Mouse (Mus musculus): Measurements from ENCODE around the gene Fosb. TPM values are rescaled to one million over a fixed set of nuclear protein-coding genes. Genes with fewer than 3 reads are reported as not detected.

Gene Fosb
- polyA plus RNA-seq, 1 experiment from 2014 or later = not detected

DNA sequence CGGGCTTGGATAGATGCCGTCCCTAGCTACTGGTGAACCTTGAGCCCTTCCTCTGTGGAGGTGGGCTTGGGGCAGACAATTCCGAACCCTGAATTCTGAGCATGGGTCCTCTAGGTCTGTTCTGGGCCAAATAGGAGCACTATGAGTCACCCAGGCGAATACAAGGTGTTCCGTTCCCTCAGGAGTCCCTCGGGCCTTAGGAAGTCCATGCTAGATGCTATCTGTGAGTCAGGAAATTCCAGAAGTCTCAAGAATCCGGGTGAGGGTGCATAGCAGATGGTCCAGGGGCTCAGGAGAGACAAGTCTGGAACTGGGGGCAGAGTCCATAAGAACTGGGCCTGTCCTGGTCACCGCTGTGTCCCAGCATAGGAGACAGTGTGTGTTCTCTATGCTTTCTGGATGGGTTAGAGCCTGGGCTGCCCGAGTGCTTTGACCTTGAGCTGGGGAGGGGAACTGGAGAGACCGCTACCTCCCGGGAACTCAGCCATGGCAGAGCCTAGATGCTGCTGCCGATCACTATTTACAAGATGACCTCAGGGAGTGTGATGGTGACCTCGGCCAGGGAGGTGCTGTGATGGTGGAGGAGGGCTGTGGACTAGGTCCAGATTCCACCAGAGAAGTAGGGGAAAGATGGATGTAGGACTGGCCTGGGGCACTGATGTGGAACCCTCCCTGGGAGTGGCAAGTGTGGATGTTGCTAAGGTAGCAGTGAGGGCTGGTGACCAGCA is 39.5 kb upstream of the Fosb start:
- WGBS = 86% methylated on average over 13 of the region's 13 CpGs
- peaks cover 13% of the 10 kb centered on the region; the same call in 1 of the 2 replicates for H3K36me3 ChIP-seq (ENCODE audit: control insufficient read depth, insufficient read depth, low read length)

DNA sequence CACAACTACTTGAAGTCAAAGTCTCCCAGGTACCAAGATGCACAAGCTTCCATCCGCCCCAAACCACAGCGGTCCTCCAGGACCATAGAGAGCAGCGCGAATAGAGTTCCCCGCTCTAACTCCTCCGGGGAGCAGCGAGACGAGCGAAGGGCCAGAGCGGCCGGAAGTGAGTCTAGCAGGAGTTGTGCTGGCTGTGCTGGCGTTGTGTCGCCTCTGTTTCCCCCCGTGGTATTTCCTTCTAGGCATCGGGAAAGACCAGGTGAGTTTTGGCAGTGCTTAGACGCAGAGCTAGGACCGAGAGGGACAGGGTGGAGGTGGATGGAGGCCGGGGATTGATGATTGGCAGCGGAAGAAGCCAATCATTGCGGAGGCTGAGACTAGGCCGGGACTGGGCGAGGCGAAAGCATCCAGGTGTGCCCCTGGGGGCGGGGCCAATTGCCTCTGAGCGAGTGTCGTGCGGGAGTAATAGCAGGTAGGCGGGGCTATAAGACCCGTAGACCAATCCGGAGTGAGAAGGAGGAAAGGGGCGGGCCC is 35.2 kb upstream of the Fosb start:
- peak overlapping the region; percentile 59 for H3K4me3 ChIP-seq (ENCODE audit: low read depth, low read length)
- peak overlapping the region; percentile 77 for H3K4me2 ChIP-seq (ENCODE audit: low read depth, severe bottlenecking)
- WGBS = 0% methylated on average over 31 of the region's 31 CpGs
- peak; percentile 97 for ATAC-seq (ENCODE audit: insufficient number of reproducible peaks, low FRiP score, low TSS enrichment, low read depth)
- H3K9me3 ChIP-seq (ENCODE audit: control insufficient read depth, low read length) = no peaks in the 10 kb centered on the region
- no peaks in the 10 kb centered on the region for H3K36me3 ChIP-seq (ENCODE audit: control insufficient read depth, insufficient read depth, low read length)
- peaks cover 15% of the 10 kb centered on the region for H3K4me1 ChIP-seq (ENCODE audit: control insufficient read depth, insufficient read depth, low read length)
- peak; percentile 99 for DNase-seq (ENCODE audit: low spot score)
- peak overlapping the region; percentile 83 for H3K27ac ChIP-seq (replicated peaks; ENCODE audit: low read depth, low read length)
- peaks cover 13% of the 10 kb centered on the region for H3K27me3 ChIP-seq (ENCODE audit: control insufficient read depth, insufficient read depth, low read length)
- H3K9ac ChIP-seq (ENCODE audit: low read length) = peak overlapping the region; percentile 77

More for the DNA sequence above, 39.5 kb upstream of the Fosb start:
- Histone ChIP-seq H3K4me3 (ENCODE audit: low read depth, low read length) (no peak overlapping the region), H3K27ac (replicated peaks; ENCODE audit: low read depth, low read length) (no peak overlapping the region), H3K9me3 (ENCODE audit: control insufficient read depth, low read length) (no peaks in the 10 kb centered on the region), H3K4me1 (ENCODE audit: control insufficient read depth, insufficient read depth, low read length) (peaks cover 6% of the 10 kb centered on the region), H3K9ac (ENCODE audit: low read length) (no peak overlapping the region), H3K4me2 (ENCODE audit: low read depth, severe bottlenecking) (no peak overlapping the region), H3K27me3 (ENCODE audit: control insufficient read depth, insufficient read depth, low read length) (no peaks in the 10 kb centered on the region)
- DNase-seq (ENCODE audit: low spot score) = no peak
- no peak for ATAC-seq (ENCODE audit: insufficient number of reproducible peaks, low FRiP score, low TSS enrichment, low read depth)

DNA sequence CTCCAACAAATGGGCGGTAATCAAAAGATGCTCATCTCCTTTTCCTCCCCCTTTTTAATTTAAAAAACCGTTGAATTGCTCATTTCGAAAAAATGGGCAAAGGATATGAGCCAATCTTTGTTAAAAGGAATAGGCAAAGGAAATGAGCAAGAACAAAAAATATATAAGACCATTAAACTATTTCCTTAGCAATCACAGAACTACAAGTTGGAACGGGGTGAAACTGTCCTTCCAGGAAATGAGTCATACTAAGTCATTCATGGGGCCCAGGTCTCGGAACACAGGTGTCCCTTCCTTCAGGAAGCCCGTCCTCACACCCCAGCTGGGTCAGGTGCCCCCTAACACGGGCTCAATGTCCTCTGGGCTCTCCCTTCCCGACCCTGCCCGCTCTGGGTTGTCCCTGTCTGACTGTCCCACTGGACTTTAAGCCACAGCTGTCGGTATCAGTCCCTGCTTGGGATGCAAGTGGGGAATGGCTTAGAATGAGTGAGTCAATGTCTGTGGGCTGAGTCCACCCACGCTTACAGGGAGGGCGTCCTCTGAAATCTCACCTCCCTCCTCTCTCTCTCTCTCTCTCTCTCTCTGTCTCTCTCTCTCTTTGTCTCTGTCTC is 34.5 kb upstream of the Fosb start, which contains the start of gene Ercc1:
Ercc1 (plus strand) TSS at position 542 of the 611 bp plus-strand sequence.
- Histone ChIP-seq H3K4me3 (ENCODE audit: low read depth, low read length) (peak within 1 kb of the TSS; percentile 59), H3K9ac (ENCODE audit: low read length) (peak within 1 kb of the TSS; percentile 77), H3K27me3 (ENCODE audit: control insufficient read depth, insufficient read depth, low read length) (peaks cover 13% of the 10 kb centered on the region), H3K9me3 (ENCODE audit: control insufficient read depth, low read length) (no peaks in the 10 kb centered on the region), H3K4me1 (ENCODE audit: control insufficient read depth, insufficient read depth, low read length) (peaks cover 15% of the 10 kb centered on the region), H3K4me2 (ENCODE audit: low read depth, severe bottlenecking) (peak within 1 kb of the TSS; percentile 77), H3K27ac (replicated peaks; ENCODE audit: low read depth, low read length) (peak within 1 kb of the TSS; percentile 83), H3K36me3 (ENCODE audit: control insufficient read depth, insufficient read depth, low read length) (no peaks in the 10 kb centered on the region)
- ATAC-seq (ENCODE audit: insufficient number of reproducible peaks, low FRiP score, low TSS enrichment, low read depth) (no peak; the same call in 1 of the 2 replicates), DNase-seq (ENCODE audit: low spot score) (peak; percentile 41)
- 31% methylated on average over 12 of the region's 12 CpGs for WGBS

DNA sequence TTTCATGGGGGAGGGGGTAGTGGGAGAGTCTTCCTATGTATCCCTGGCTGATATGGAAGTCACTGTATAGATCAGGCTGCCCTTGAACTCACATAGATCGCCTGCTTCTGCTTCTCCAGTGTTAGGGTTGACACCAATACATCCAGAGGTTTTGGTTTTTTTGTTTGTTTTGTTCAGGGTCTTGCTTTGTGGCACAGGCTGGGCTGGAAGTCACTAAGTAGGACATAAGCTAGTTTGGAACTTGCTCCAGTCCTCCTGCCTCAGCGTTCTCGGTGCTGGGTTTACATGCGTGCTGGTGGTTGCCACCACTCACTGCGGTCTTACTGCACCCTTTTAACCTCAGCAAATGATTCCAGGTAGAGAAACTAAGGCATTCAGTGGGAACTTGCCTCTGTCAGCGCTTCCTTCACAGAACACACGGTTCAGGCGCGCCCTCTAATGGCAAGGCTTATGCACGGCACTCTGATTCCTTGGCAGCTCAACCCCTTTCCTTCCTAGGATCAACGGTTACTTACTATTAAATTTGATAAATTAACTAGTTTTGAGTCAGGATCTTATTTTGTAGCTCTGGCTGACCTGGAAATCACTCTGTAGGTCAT is 33.5 kb upstream of the Fosb start:
- H3K4me2 ChIP-seq (ENCODE audit: low read depth, severe bottlenecking) = no peak overlapping the region
- H3K9ac ChIP-seq (ENCODE audit: low read length) = no peak overlapping the region
- no peaks in the 10 kb centered on the region for H3K9me3 ChIP-seq (ENCODE audit: control insufficient read depth, low read length)
- DNase-seq (ENCODE audit: low spot score) (peak; percentile 87), ATAC-seq (ENCODE audit: insufficient number of reproducible peaks, low FRiP score, low TSS enrichment, low read depth) (no peak)
- 2% methylated on average over 11 of the region's 11 CpGs for WGBS
- no peak overlapping the region for H3K27ac ChIP-seq (replicated peaks; ENCODE audit: low read depth, low read length)
- peaks cover 13% of the 10 kb centered on the region for H3K27me3 ChIP-seq (ENCODE audit: control insufficient read depth, insufficient read depth, low read length)
- no peaks in the 10 kb centered on the region for H3K36me3 ChIP-seq (ENCODE audit: control insufficient read depth, insufficient read depth, low read length)
- H3K4me3 ChIP-seq (ENCODE audit: low read depth, low read length) = no peak overlapping the region
- peaks cover 15% of the 10 kb centered on the region for H3K4me1 ChIP-seq (ENCODE audit: control insufficient read depth, insufficient read depth, low read length)

DNA sequence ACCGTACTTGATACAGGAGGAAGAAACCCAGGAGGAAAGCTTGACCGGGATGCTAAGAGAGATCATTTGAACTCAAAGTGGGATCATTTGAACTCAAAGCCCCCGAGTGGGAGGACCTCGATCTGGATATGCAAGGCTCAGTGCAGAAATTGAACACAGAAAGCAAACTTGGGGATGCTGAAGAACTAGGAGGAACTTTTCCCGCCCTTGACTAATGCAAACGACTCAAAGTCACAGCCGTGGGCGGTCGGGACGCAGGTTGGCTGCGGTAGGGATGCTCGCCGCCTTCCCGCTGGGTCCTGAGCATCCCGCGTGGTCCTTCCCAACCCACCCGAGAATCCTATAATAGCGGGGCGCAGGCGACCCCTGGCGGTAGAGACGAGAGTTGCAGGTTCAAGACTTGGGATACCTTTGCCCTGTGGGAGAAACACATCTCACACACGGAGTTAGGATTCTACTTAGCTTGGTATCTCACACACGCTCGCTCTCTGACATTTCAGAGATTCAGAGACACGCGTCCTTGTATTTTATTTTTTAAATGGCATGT is 32.7 kb upstream of the Fosb start:
- H3K9ac ChIP-seq (ENCODE audit: low read length) = peak overlapping the region; percentile 17; the same call in 1 of the 2 replicates
- H3K4me1 ChIP-seq (ENCODE audit: control insufficient read depth, insufficient read depth, low read length) = peaks cover 15% of the 10 kb centered on the region
- peaks cover 13% of the 10 kb centered on the region for H3K27me3 ChIP-seq (ENCODE audit: control insufficient read depth, insufficient read depth, low read length)
- H3K27ac ChIP-seq (replicated peaks; ENCODE audit: low read depth, low read length) = no peak overlapping the region
- peak overlapping the region; percentile 45 for H3K4me3 ChIP-seq (ENCODE audit: low read depth, low read length)
- H3K4me2 ChIP-seq (ENCODE audit: low read depth, severe bottlenecking) = peak overlapping the region; percentile 90
- ATAC-seq (ENCODE audit: insufficient number of reproducible peaks, low FRiP score, low TSS enrichment, low read depth) (no peak), DNase-seq (ENCODE audit: low spot score) (peak; percentile 93)
- H3K36me3 ChIP-seq (ENCODE audit: control insufficient read depth, insufficient read depth, low read length) = no peaks in the 10 kb centered on the region
- under 1% methylated on average over 27 of the region's 27 CpGs for whole genome bisulfite sequencing
- no peaks in the 10 kb centered on the region for H3K9me3 ChIP-seq (ENCODE audit: control insufficient read depth, low read length)

DNA sequence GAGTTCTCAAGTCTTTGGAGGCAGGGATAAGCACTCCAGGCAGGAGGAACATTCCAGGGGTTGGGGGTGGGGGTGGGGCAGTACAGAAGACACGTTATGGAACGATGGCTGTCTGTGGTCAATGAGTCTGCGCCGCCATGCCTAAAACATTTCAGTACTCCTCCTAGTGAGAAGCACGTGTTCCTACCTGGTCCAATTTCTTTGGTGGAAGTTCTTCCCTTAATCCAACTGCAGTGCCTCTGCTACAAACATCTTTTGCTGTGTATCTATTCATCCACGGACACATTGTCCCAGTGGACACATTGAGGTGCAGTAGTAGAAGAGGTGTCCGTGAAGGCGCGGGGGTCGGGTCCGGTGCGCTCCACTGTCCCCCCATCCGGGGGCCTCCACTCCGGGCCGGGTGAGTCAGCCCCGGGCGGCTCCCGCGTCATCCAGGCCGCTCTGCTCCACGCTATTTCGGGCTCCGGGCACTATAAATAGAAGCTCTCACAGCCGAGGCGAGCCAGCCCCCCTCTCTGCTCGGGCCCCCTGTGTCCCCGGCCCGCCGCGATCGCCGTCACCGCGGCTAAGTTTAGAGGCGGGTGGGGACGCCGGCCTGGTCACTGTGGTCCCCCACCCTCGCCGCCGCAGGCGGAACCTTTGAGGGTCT is 32.0 kb upstream of the Fosb start:
- peak overlapping the region; percentile 45 for H3K4me3 ChIP-seq (ENCODE audit: low read depth, low read length)
- WGBS = 1% methylated on average over 40 of the region's 41 CpGs
- peaks cover 15% of the 10 kb centered on the region for H3K4me1 ChIP-seq (ENCODE audit: control insufficient read depth, insufficient read depth, low read length)
- peaks cover 13% of the 10 kb centered on the region for H3K27me3 ChIP-seq (ENCODE audit: control insufficient read depth, insufficient read depth, low read length)
- DNase-seq (ENCODE audit: low spot score) (peak; percentile 38), ATAC-seq (ENCODE audit: insufficient number of reproducible peaks, low FRiP score, low TSS enrichment, low read depth) (no peak)
- no peaks in the 10 kb centered on the region for H3K9me3 ChIP-seq (ENCODE audit: control insufficient read depth, low read length)
- no peaks in the 10 kb centered on the region for H3K36me3 ChIP-seq (ENCODE audit: control insufficient read depth, insufficient read depth, low read length)
- H3K27ac ChIP-seq (replicated peaks; ENCODE audit: low read depth, low read length) = no peak overlapping the region
- peak overlapping the region; percentile 90 for H3K4me2 ChIP-seq (ENCODE audit: low read depth, severe bottlenecking)
- peak overlapping the region; percentile 17 for H3K9ac ChIP-seq (ENCODE audit: low read length)

DNA sequence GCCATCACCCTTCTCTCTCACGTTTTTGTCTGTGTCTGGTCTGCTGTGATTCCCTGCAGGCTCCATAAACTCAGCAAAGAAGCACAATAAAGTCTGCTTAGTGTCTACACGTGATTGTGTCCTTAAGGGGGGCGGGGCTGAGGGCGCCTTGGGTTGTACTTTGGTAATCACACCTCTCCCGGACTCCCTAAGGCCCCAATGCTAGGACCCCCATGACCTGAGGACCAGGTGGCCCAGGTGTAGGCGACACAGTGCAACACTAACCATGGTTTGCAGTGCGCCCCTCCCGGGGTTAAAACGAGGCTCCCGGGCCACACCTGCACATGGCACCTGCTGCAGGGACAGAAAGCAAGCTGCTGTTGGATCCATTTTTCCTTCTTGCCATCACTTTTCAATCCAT is 31.4 kb upstream of the Fosb start:
- ATAC-seq (ENCODE audit: insufficient number of reproducible peaks, low FRiP score, low TSS enrichment, low read depth) = no peak
- Histone ChIP-seq H3K4me2 (ENCODE audit: low read depth, severe bottlenecking) (no peak overlapping the region), H3K27ac (replicated peaks; ENCODE audit: low read depth, low read length) (no peak overlapping the region), H3K4me3 (ENCODE audit: low read depth, low read length) (no peak overlapping the region; the same call in 1 of the 2 replicates), H3K27me3 (ENCODE audit: control insufficient read depth, insufficient read depth, low read length) (peaks cover 13% of the 10 kb centered on the region), H3K4me1 (ENCODE audit: control insufficient read depth, insufficient read depth, low read length) (peaks cover 15% of the 10 kb centered on the region), H3K36me3 (ENCODE audit: control insufficient read depth, insufficient read depth, low read length) (no peaks in the 10 kb centered on the region), H3K9ac (ENCODE audit: low read length) (no peak overlapping the region), H3K9me3 (ENCODE audit: control insufficient read depth, low read length) (no peaks in the 10 kb centered on the region)
- 19% methylated on average over 10 of the region's 10 CpGs for whole genome bisulfite sequencing
- DNase-seq (ENCODE audit: low spot score) = no peak

DNA sequence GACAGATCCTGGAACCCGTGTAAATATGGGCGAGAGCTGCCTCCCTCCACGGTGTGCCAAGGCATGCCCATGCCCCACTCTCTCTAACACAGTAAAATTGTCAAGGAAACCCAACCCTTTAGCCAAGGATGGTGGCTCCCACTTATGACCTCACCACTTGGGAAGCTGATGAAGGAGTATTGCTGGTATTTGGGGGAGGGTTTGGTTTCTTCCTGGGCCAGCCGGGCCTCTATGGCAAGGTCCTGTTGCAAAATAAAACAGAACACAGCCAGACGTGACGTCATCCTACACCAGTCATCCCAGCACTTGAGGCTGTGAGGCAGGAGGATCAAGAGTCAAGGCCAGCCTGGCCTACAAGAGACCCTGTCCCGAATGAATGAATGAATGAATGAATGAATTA is 28.7 kb upstream of the Fosb start:
- Histone ChIP-seq H3K4me1 (ENCODE audit: control insufficient read depth, insufficient read depth, low read length) (peaks cover 8% of the 10 kb centered on the region; the same call in 1 of the 2 replicates), H3K9ac (ENCODE audit: low read length) (no peak overlapping the region), H3K4me3 (ENCODE audit: low read depth, low read length) (no peak overlapping the region), H3K4me2 (ENCODE audit: low read depth, severe bottlenecking) (no peak overlapping the region), H3K27ac (replicated peaks; ENCODE audit: low read depth, low read length) (no peak overlapping the region), H3K27me3 (ENCODE audit: control insufficient read depth, insufficient read depth, low read length) (peaks cover 13% of the 10 kb centered on the region), H3K36me3 (ENCODE audit: control insufficient read depth, insufficient read depth, low read length) (no peaks in the 10 kb centered on the region), H3K9me3 (ENCODE audit: control insufficient read depth, low read length) (no peaks in the 10 kb centered on the region)
- DNase-seq (ENCODE audit: low spot score) (no peak), ATAC-seq (ENCODE audit: insufficient number of reproducible peaks, low FRiP score, low TSS enrichment, low read depth) (no peak)
- 71% methylated on average over 7 of the region's 7 CpGs for WGBS
